Mouse (Mus musculus) left cerebral cortex, postnatal 10 days (tissue): ENCODE measurements around the gene 5730522E02Rik. TPM values are rescaled to one million over a fixed set of nuclear protein-coding genes. Genes with fewer than 3 reads are reported as not detected.

Source experiments
- DNase-seq, 2 experiments: peaks; one replicate each; pipeline ENCODE4 v3.0.0; 2021 to 2022; ENCODE audit warnings: low spot score in 2 of 2, mixed read lengths in 1 of 2; ENCODE audit errors: extremely low spot score in 1 of 2
- intact Hi-C: fragments of 180-260 bp; cut with DNase I; formaldehyde crosslinking; loops from one replicate; pipeline ENCODE4 v1.15.1; 2025
- microRNA-seq: library from miRNA; unstranded; fragments of <30 nt; microRNA quantifications from one replicate; pipeline ENCODE4 v1.2.0, GENCODE M21; 2022
- total RNA-seq, 2 experiments: library from RNA; stranded (reverse); gene quantifications; 2 replicates each; pipeline ENCODE4 v1.2.3; 2021

Gene 5730522E02Rik
- total RNA-seq, 2 experiments from 2014 or later: 16.2 to 21.0 TPM

GRCm38 (mm10) chr11:25595303-25595702 lies 615.3 kb downstream of the 5730522E02Rik start:
- no peak for DNase-seq
- intact Hi-C loops: no loop called here

- no peak for DNase-seq
- intact Hi-C loops: no loop called here
Measured at GRCm38 (mm10) chr11:25594780-25595179, 615.8 kb downstream of the 5730522E02Rik start.

GRCm38 (mm10) chr11:25592268-25592667 lies 618.3 kb downstream of the 5730522E02Rik start:
- intact Hi-C loops: no loop called here
- peak in 1 of 2 experiments; percentile 32 for DNase-seq

GRCm38 (mm10) chr11:25590215-25590614 lies 620.3 kb downstream of the 5730522E02Rik start:
- DNase-seq: no peak
- intact Hi-C loops: no loop called here

- no peak for DNase-seq
- intact Hi-C loops: no loop called here
Measured at GRCm38 (mm10) chr11:25589509-25589908, 621.1 kb downstream of the 5730522E02Rik start.

- no peak for DNase-seq
- intact Hi-C loops: no loop called here
Measured at GRCm38 (mm10) chr11:25574129-25574465, 636.5 kb downstream of the 5730522E02Rik start.

- intact Hi-C loops: no loop called here
- DNase-seq: no peak
Measured at GRCm38 (mm10) chr11:25573408-25574128, 637.0 kb downstream of the 5730522E02Rik start.

- intact Hi-C loops: no loop called here
- no peak for DNase-seq
Measured at GRCm38 (mm10) chr11:25571396-25571795, 639.2 kb downstream of the 5730522E02Rik start.

Small RNA genes within 50 kb of the gene (microRNA-seq; reads per million reads assigned to microRNA genes)
- gene Mir6372: not detected

Other genes starting within 250 kb of the 5730522E02Rik start
- gene Fancl, start 175.4 kb upstream of the 5730522E02Rik start, total RNA-seq: 10 to 100 TPM in 1 of 2 experiments, 1 to 10 TPM in 1; 8.8 to 12.1 TPM